Mouse (Mus musculus) T-helper 1 cell (primary cell): ENCODE measurements around the gene Eppin.

Experiments used
- in situ Hi-C: fragments of 300-600 bp; cut with MboI, MseI; formaldehyde crosslinking; loops from one replicate; pipeline ENCODE4 v1.15.1; 2025; ENCODE audit warnings: high pct_unique_total_duplicates

Eppin gene

DNA sequence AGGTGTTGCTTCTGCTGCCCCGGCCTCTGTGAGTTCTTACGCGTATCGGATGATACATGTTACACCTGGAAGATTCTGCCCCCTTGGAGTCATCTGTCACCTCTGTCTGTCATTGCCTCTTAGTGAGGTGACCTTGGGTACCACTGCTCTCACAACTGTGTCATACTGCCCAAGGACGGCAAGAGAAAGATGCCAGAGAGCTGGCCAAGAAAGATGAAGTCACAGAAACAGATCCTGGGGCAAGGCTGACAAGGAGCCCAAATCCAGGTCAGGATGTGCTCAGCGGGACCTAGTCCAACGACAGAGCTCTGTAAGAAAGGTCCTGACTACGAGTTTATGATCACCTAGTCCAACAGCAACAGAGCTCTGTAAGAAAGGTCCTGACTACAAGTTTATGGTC is 33.3 kb downstream of the Eppin start:
- in situ Hi-C loops, result no loop called here

GRCm38 (mm10) chr2:164558991-164559645 is 34.3 kb downstream of the Eppin start:
- in situ Hi-C loops, result no loop called here

GRCm38 (mm10) chr2:164558426-164558825 is 35.0 kb downstream of the Eppin start:
- in situ Hi-C loops, result no loop called here

GRCm38 (mm10) chr2:164551502-164551901 is 41.9 kb downstream of the Eppin start:
- in situ Hi-C loops, result no loop called here

DNA sequence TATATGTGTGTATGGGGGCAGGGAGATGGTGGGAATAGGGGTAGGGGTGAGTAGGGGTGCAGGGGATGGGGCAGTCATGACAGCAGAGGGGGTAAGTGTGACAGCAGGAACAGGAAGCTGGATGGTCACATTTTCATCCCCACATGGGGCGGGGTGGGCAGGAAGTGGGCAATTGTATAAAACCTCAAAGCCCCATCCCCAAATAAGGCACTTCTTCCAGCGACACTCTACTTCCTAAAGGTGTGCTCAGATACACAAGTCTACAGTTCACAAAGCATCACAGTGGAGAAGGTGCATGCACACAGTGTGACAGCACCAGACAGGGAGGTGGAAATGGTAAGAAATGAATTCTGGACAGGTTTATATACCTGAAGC is 42.5 kb downstream of the Eppin start:
- in situ Hi-C loops, result no loop called here

GRCm38 (mm10) chr2:164549963-164550894 is 43.2 kb downstream of the Eppin start:
- in situ Hi-C loops, result no loop called here

- in situ Hi-C loops, result no loop called here
Measured at GRCm38 (mm10) chr2:164549338-164549737, 44.1 kb downstream of the Eppin start.

DNA sequence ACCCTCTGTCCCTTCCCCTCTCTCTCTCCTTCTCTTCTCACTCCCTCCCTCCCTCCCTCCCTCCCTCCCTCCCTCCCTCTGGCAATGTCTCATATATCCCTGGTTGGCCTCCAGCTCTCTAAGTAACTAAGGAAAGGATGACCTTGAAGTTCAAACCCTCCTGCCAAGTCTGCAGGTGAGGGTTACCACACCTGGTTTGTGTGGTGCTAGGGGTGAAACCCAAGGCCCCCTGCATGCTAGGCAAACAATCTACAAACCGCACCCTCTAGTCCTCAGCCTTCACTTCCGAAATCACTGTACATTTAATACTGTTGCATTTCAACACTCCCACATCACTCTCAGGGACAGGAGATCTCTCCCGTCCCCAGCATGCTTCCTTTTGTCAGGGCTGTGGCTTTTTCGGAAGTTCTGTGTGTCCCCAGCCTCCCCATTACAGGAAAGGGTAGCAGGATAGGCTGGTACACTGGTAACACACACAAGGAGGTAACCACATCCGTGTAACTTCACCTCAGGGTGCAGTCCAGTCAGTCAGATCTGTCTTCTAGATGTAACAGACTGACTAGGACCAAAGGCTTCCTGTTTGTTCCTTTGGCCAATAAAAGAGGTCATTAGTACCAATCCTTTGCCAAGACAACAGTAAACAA is 48.8 kb downstream of the Eppin start:
- in situ Hi-C loops, result no loop called here

DNA sequence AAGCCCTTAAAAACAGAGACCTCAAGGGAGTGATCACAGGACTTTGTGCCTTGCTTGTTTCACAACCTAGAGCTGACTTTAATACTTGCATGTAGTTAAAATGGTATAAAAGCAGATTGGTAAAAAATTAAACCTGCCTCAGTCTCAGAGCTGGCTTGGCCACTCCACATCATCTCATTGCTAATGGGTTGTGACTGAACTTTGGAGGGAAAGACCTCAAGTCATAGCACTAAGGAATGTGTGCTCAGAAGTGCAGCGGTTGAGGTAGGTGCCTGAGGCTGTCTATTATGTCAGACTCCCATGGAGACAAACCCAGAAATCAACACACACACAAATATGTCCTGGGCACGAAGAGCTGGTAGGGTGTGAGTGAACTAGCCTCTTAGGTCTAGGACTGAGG is 49.6 kb downstream of the Eppin start:
- in situ Hi-C loops, result no loop called here

DNA sequence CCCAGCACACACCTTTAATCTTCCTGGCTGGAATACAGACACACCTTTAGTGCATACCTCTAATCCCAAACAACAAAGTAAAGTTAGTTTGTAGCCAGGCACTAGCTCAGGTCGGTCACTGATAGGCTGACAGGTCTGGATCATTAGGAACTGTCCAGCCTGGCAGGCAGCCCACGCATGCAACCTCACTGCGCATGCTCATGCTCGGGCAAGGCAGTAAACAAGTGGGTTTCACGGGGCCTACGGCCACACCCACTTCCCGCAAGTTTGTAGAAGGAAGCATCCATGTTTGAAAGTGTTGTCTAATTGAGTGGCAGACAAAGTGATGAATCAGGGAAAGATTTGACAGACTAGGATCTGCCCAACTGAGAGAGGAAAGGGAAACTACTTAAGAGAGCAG is 50.8 kb downstream of the Eppin start:
- in situ Hi-C loops, result no loop called here

- in situ Hi-C loops, result no loop called here
Measured at GRCm38 (mm10) chr2:164542132-164542531, 51.3 kb downstream of the Eppin start.

DNA sequence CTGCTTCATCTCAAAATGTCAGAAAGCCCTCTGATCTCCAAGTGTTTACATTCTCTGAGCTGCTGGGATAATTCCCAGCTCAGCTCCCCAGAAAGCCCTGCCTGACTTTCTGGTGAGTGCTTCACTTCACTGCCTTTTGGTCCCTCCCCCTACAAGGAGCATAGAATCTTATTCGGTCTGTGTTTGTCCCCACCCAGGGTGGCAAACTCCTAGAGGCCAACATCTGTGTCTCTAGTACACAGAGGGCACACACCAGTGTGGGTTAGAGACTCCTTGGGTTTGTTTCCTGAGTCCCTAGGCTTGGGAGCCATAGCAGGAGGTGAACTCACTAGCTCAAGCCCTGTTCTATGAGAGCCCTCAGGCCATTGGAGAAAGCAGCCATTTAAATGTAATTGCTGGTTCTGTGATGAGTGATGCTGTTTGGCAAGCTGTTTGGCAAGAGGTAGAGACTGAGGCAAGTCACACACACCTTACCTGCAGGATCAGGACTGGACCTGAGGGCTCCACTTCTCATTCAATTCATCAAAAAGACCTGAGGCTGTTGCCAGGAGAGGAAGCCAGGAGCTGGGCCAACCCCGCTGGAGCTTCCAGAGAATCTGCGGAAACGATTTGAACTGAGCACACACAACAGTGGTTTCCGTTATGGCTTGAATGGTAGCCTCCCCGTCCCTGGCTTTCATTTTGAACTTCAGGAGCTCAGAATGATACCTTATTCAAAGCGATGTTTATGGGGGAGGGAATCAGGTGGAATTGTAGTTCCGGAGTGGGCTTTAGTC is 52.6 kb downstream of the Eppin start:
- in situ Hi-C loops, result no loop called here
